ENCODE assay signal across 25 mouse cellular contexts in genomic region chr7:133891298-133891697, GRCm38 (mm10).
"Had no signal": no experiment of that assay in that cellular context is flagged by ENCODE, and none has a peak within 500 bp of the region (broad histone marks: within the 10 kb centered on the region; RNA-seq: fewer than 3 reads in every experiment).

No protein-coding gene starts in this region.

- H3K4me1 ChIP-seq: hindbrain, embryonic 10.5 days; hindbrain, embryonic 12.5 days; limb, embryonic 10.5 days; limb, embryonic 12.5 days had no signal

- H3K4me3 ChIP-seq: gastrocnemius, adult 2 months; heart, adult 2 months; heart, embryonic 13.5 days; heart, embryonic 15.5 days; hindbrain, embryonic 10.5 days; hindbrain, embryonic 12.5 days; layer of hippocampus, adult 2 months; left cerebral cortex, adult 2 months; limb, embryonic 10.5 days; limb, embryonic 12.5 days had no signal

- H3K36me3 ChIP-seq: heart, embryonic 13.5 days; heart, embryonic 15.5 days; hindbrain, embryonic 10.5 days; hindbrain, embryonic 12.5 days; limb, embryonic 10.5 days; limb, embryonic 12.5 days had no signal

- H3K4me2 ChIP-seq: heart, embryonic 11.5 days; heart, embryonic 13.5 days; heart, embryonic 15.5 days; hindbrain, embryonic 12.5 days; hindbrain, embryonic 14.5 days; limb, embryonic 12.5 days had no signal

- H3K9ac ChIP-seq: heart, embryonic 13.5 days; heart, embryonic 15.5 days; hindbrain, embryonic 12.5 days; hindbrain, embryonic 14.5 days; limb, embryonic 12.5 days had no signal

- DNase-seq: gastrocnemius, adult 2 months; gastrocnemius, postnatal 10 days; gastrocnemius, postnatal 25 days; heart, adult 2 months; heart, postnatal 4 days; kidney, adult 18-20 months; kidney, adult 8-10 months; kidney, postnatal 10 days; kidney, postnatal 25 days; kidney, postnatal 4 days; liver had no signal

- H3K27me3 ChIP-seq: heart, embryonic 13.5 days; heart, embryonic 15.5 days; hindbrain, embryonic 12.5 days; limb, embryonic 12.5 days had no signal

- H3K27ac ChIP-seq: gastrocnemius, adult 2 months; heart, adult 2 months; heart, embryonic 13.5 days; heart, embryonic 15.5 days; hindbrain, embryonic 10.5 days; hindbrain, embryonic 12.5 days; hindbrain, embryonic 14.5 days; layer of hippocampus, adult 2 months; left cerebral cortex, adult 2 months; limb, embryonic 10.5 days; limb, embryonic 12.5 days had no signal

- ATAC-seq: forebrain, embryonic 16.5 days; hindbrain, embryonic 16.5 days; inflammation-experienced regulatory T-cells, adult 6 months; intestine, postnatal 0 days had no signal

- H3K9me3 ChIP-seq: heart, embryonic 13.5 days; heart, embryonic 15.5 days; hindbrain, embryonic 10.5 days; hindbrain, embryonic 12.5 days; limb, embryonic 10.5 days; limb, embryonic 12.5 days had no signal
